16 mouse cellular contexts compared by ENCODE assay signal in the genomic region with DNA sequence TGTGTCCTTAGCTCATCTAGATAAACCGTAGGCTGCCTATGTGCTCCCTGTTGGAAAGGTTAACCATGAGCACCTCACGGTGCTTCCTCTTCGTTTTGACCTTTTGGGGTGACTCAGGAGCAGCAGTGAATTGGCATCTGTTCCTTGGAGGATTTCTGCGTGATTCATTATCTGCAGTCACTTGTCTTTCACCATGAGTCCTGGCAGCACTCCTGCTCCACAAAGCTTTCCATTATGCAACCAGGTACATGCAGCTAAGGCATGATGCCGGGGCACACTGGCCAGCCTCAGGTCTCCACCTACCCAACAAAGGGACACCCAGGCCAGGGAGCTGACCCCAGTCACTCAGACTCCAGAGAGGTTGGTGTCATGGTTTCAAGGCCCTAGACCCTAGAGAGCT.
DNase-seq lines count a peak whose midpoint lies in the region; ATAC-seq and TF ChIP-seq lines count a peak whose summit lies in the region.
"Had no signal": no experiment of that assay in that cellular context is flagged by ENCODE, and none has a peak within 500 bp of the region (broad histone marks: within the 10 kb centered on the region; RNA-seq: fewer than 3 reads in every experiment).

No protein-coding gene starts in this region.

- DNase-seq in heart, adult 18-20 months = peak; percentile 42 to 45
- no peak for DNase-seq in heart, adult 8-10 months (ENCODE audit: low spot score)
- DNase-seq in right cerebral cortex, adult 2 months (ENCODE audit: low spot score in 2 of 2) = peak; percentile 39 to 57
- no peak for DNase-seq in right cerebral cortex, postnatal 14 days
- DNase-seq in cerebellum, adult 2 months = peak; percentile 78 to 90
- DNase-seq in left cerebral cortex, postnatal 25 days (ENCODE audit: low spot score in 2 of 2) = peak; percentile 38 to 71
- no peak for DNase-seq in hindbrain, embryonic 14.5 days (ENCODE audit: low spot score)
- DNase-seq: kidney, adult 9 months; layer of hippocampus, adult 9-11 months; liver, embryonic 13.5 days; lung, postnatal 4 days had no signal

- H3K4me2 ChIP-seq in hindbrain, embryonic 14.5 days (replicated peaks) = no peak overlapping the region
- H3K4me2 ChIP-seq in midbrain, embryonic 13.5 days (replicated peaks) = no peak overlapping the region
- H3K4me2 ChIP-seq: embryonic facial prominence, embryonic 12.5 days; forebrain, embryonic 13.5 days; hindbrain, embryonic 13.5 days; liver, embryonic 13.5 days had no signal

- ATAC-seq in hindbrain, embryonic 14.5 days (ENCODE audit: low FRiP score) = no peak
- ATAC-seq in midbrain, embryonic 13.5 days = no peak
- ATAC-seq: forebrain, embryonic 13.5 days had no signal

- no peaks in the 10 kb centered on the region for H3K27me3 ChIP-seq in cerebellum, adult 2 months (ENCODE audit: control insufficient read depth, insufficient read depth, low read length)
- H3K27me3 ChIP-seq in hindbrain, embryonic 14.5 days (ENCODE audit: control insufficient read depth, insufficient read depth, low read length) = no peaks in the 10 kb centered on the region
- H3K27me3 ChIP-seq in midbrain, embryonic 13.5 days = no peaks in the 10 kb centered on the region
- H3K27me3 ChIP-seq: embryonic facial prominence, embryonic 12.5 days; forebrain, embryonic 13.5 days; hindbrain, embryonic 13.5 days; liver, embryonic 13.5 days had no signal

- no peak for TF ChIP-seq CTCF in cerebellum, adult 2 months (IDR thresholded peaks at IDR 0.05; ENCODE audit: borderline replicate concordance, insufficient read depth, low read depth, low read length)

- H3K4me1 ChIP-seq in cerebellum, adult 2 months (ENCODE audit: control insufficient read depth, insufficient read depth, low read length) = peaks cover 15% of the 10 kb centered on the region
- no peaks in the 10 kb centered on the region for H3K4me1 ChIP-seq in hindbrain, embryonic 14.5 days (replicated peaks; ENCODE audit: control insufficient read depth, insufficient read depth, low read length)
- peaks cover 5% of the 10 kb centered on the region; the same call in 1 of the 2 replicates for H3K4me1 ChIP-seq in midbrain, embryonic 13.5 days (replicated peaks)
- H3K4me1 ChIP-seq: liver, embryonic 13.5 days had no signal

- H3K27ac ChIP-seq in cerebellum, adult 2 months (ENCODE audit: insufficient read depth, low read length) = peak overlapping the region; percentile 47
- no peak overlapping the region for H3K27ac ChIP-seq in hindbrain, embryonic 14.5 days
- no peak overlapping the region for H3K27ac ChIP-seq in midbrain, embryonic 13.5 days
- H3K27ac ChIP-seq: embryonic facial prominence, embryonic 12.5 days; forebrain, embryonic 13.5 days; heart, embryonic 10.5 days; hindbrain, embryonic 13.5 days; liver, embryonic 13.5 days had no signal

- WGBS in cerebellum, adult 2 months = 17% methylated on average over 5 of the region's 5 CpGs
- 88% methylated on average over 5 of the region's 5 CpGs for WGBS in hindbrain, embryonic 14.5 days
- 89% methylated on average over 5 of the region's 5 CpGs for WGBS in midbrain, embryonic 13.5 days

- H3K9ac ChIP-seq in hindbrain, embryonic 14.5 days = no peak overlapping the region
- H3K9ac ChIP-seq in midbrain, embryonic 13.5 days (replicated peaks) = no peak overlapping the region
- H3K9ac ChIP-seq: embryonic facial prominence, embryonic 12.5 days; forebrain, embryonic 13.5 days; hindbrain, embryonic 13.5 days; liver, embryonic 13.5 days had no signal

- H3K9me3 ChIP-seq in hindbrain, embryonic 14.5 days (ENCODE audit: control insufficient read depth, low read length) = no peaks in the 10 kb centered on the region
- no peaks in the 10 kb centered on the region for H3K9me3 ChIP-seq in midbrain, embryonic 13.5 days
- H3K9me3 ChIP-seq: embryonic facial prominence, embryonic 12.5 days; forebrain, embryonic 13.5 days; heart, embryonic 10.5 days; hindbrain, embryonic 13.5 days; liver, embryonic 13.5 days had no signal

- intact Hi-C loops in left cerebral cortex, postnatal 25 days (cut with DNase I) = no loop called here

- 0 out of 2 replicates have a peak, but pooled peaks have one; percentile 13 for TF ChIP-seq POLR2A in cerebellum, adult 2 months (IDR thresholded peaks at IDR 0.05; ENCODE audit: borderline replicate concordance, insufficient read depth, low read length)

- H3K36me3 ChIP-seq in hindbrain, embryonic 14.5 days (replicated peaks; ENCODE audit: control insufficient read depth, insufficient read depth) = no peaks in the 10 kb centered on the region
- no peaks in the 10 kb centered on the region for H3K36me3 ChIP-seq in midbrain, embryonic 13.5 days
- H3K36me3 ChIP-seq: embryonic facial prominence, embryonic 12.5 days; heart, embryonic 10.5 days; hindbrain, embryonic 13.5 days; liver, embryonic 13.5 days had no signal

- H3K4me3 ChIP-seq in cerebellum, adult 2 months (replicated peaks; ENCODE audit: insufficient read depth, low read depth, low read length) = no peak overlapping the region
- H3K4me3 ChIP-seq in hindbrain, embryonic 14.5 days (replicated peaks; ENCODE audit: low read length) = no peak overlapping the region
- H3K4me3 ChIP-seq in midbrain, embryonic 13.5 days (replicated peaks) = no peak overlapping the region
- H3K4me3 ChIP-seq: embryonic facial prominence, embryonic 12.5 days; forebrain, embryonic 13.5 days; heart, embryonic 10.5 days; hindbrain, embryonic 13.5 days; liver, embryonic 13.5 days had no signal

Comparison
In these comparisons a context has a peak if more than half of its experiments do, and no peak if none do; other contexts are left out.
1. DNase-seq: peak in heart, adult 18-20 months (2 of 2), right cerebral cortex, adult 2 months (2 of 2), cerebellum, adult 2 months (2 of 2) and left cerebral cortex, postnatal 25 days (2 of 2); none in heart, adult 8-10 months (single experiment), right cerebral cortex, postnatal 14 days (single experiment) and hindbrain, embryonic 14.5 days (single experiment).